Mouse (Mus musculus) forebrain, postnatal 0 days (tissue): Measurements from ENCODE around the gene Srsf12. TPM values are rescaled to one million over a fixed set of nuclear protein-coding genes. Genes with fewer than 3 reads are reported as not detected.

ENCODE experiments used
- ATAC-seq: fragments of 200-750 bp; cut with Nextera tagmentation; 2 replicates; pipeline ENCODE4 v1.8.0; 2017; ENCODE audit warnings: mild to moderate bottlenecking, moderate library complexity
- DNase-seq: peaks from one replicate; pipeline ENCODE4 v3.0.0-alpha.2; 2015
- H3K27ac ChIP-seq: fragments of 300-500 bp; sonication (generic); 2 replicates; pipeline ENCODE4 v1.5.1; 2014; ENCODE audit warnings: low read depth, mild to moderate bottlenecking, antibody characterized with exemption, low read length, moderate library complexity, mixed read lengths
- H3K27me3 ChIP-seq: fragments of 300-500 bp; sonication (generic); 2 replicates; pipeline ENCODE4 v1.6.1; 2014; ENCODE audit warnings: mild to moderate bottlenecking, low read length, mixed read lengths; ENCODE audit not compliant: insufficient read depth
- H3K36me3 ChIP-seq: fragments of 300-500 bp; sonication (generic); 2 replicates; pipeline ENCODE4 v1.6.1; 2014; ENCODE audit warnings: mild to moderate bottlenecking, moderate library complexity; ENCODE audit not compliant: insufficient read depth
- H3K4me1 ChIP-seq: fragments of 300-500 bp; sonication (generic); 2 replicates; pipeline ENCODE4 v1.6.1; 2014; ENCODE audit warnings: antibody characterized with exemption; ENCODE audit not compliant: insufficient read depth
- H3K4me2 ChIP-seq: fragments of 300-500 bp; sonication (generic); 2 replicates; pipeline ENCODE4 v1.6.1; 2014; ENCODE audit warnings: low read depth, mild to moderate bottlenecking, moderate library complexity
- H3K4me3 ChIP-seq: fragments of 300-500 bp; sonication (generic); 2 replicates; pipeline ENCODE4 v1.5.1; 2014; ENCODE audit warnings: low read depth, low read length, mixed read lengths
- H3K9ac ChIP-seq: fragments of 300-500 bp; sonication (generic); 2 replicates; pipeline ENCODE4 v1.6.1; 2014; ENCODE audit warnings: mild to moderate bottlenecking
- H3K9me3 ChIP-seq: fragments of 300-500 bp; sonication (generic); 2 replicates; pipeline ENCODE4 v1.6.1; 2016; ENCODE audit warnings: low read length
- CTCF ChIP-seq: sonication (generic); IDR thresholded peaks from 2 replicates; pipeline ENCODE4 v1.5.1; 2016; ENCODE audit warnings: antibody characterized with exemption, control low read depth, low read depth
- WGBS: fragments of 180-500 bp; shearing (Covaris S2); extraction: QIAGEN DNeasy Blood & Tissue Kit; methylation state at CpG from one replicate; pipeline ENCODE4 v1.1.7; 2014; 5-methylcytosine and 5-hydroxymethylcytosine counted together
- polyA plus RNA-seq: library from polyadenylated mRNA; unstranded; fragments of >200 nt; fragmentation: Nextera tagmentation; extraction: Ambion mirVana; gene quantifications from 2 replicates; pipeline ENCODE4 v1.2.1, GENCODE M21; 2015
- total RNA-seq: library from RNA; depleted of rRNA; stranded (reverse); fragments of >200 nt; gene quantifications from 2 replicates; pipeline ENCODE4 v1.2.3, GENCODE M21; 2014; rRNA removed

The Srsf12 gene
- total RNA-seq = 47.0 and 68.4 TPM in 2 replicates
- 22.1 and 43.3 TPM in 2 replicates for polyA plus RNA-seq

DNA sequence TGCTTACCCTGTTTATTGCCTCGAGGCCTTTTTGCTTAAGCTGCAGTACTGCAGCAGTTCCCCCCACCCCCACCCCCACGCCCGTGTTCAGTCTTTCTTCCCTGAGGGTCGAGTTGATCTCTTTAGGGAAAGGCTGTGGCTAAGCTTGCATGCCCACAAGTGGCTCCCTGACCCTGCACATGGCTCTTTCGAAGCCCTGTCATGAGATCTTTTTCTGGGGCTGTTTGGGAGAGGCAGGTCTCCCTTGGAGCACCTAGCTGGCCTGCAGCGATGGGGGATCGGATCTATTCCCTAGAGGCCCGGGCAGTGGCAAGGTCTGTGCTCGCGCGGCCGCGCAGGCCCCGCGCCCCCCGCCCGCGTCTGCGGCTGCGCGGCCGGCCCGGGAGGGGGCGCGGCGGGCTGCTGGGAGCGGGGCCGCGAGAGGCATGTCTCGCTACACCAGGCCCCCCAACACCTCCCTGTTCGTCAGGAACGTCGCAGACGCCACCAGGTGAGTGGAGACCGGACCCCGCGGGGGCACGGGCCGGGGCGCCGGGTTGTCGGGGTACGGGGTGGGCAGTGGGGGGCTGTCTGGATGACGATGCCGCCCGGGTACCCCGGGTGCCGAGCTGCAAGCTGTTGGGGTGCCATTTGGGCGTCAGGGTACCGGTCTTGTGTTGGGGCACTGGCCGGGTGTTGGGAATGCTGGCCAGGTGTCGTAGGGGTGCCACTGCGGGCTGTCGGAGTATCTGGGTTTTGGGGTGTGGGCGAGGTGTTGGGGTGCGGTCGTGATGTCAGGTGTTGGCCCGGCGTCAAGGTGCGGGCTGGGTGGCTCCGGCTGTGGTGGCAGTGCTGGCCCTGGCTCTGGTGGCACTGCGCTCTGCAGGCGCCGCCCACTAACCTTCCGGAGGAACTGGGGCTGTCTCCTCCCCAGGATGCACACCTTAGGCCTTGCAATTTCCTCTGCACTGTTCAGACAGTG is at the start of gene Srsf12:
Gene Srsf12, plus strand, starts transcription at position 111 of the 961 bp plus-strand sequence.
- no peaks in the 10 kb centered on the region for H3K27me3 ChIP-seq
- peak within 1 kb of the TSS; percentile 81 for H3K4me2 ChIP-seq
- peak; percentile 93 for ATAC-seq
- H3K4me1 ChIP-seq = no peaks in the 10 kb centered on the region
- TF ChIP-seq CTCF = peak; percentile 32; the same call in 1 of the 2 replicates
- H3K4me3 ChIP-seq = peak within 1 kb of the TSS; percentile 83
- H3K9me3 ChIP-seq = no peaks in the 10 kb centered on the region
- peak; percentile 83 for DNase-seq
- peak within 1 kb of the TSS; percentile 91 for H3K27ac ChIP-seq
- no peaks in the 10 kb centered on the region for H3K36me3 ChIP-seq
- WGBS = 3% methylated on average over 65 of the region's 65 CpGs
- H3K9ac ChIP-seq = peak within 1 kb of the TSS; percentile 95

DNA sequence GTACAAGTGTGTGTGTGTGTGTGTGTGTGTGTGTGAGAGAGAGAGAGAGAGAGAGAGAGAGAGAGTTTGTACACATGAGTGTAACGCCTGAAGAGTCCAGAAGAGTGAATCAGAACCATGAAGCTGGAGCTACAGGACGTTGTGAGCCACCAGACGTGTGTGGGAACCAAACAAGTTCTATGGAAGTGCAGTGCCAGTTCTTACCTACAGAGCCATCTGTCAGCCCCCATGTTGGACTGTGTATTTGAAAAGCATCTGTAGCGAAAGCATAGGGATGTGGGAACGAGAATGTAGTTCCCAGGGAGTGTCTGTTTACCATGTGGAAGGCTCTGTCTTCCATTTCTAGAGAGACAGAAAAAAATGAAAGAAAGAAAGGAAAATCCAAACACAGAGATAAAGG is 25.3 kb upstream of the Srsf12 start:
- 80% methylated on average over 5 of the region's 5 CpGs for WGBS
- ATAC-seq = no peak

DNA sequence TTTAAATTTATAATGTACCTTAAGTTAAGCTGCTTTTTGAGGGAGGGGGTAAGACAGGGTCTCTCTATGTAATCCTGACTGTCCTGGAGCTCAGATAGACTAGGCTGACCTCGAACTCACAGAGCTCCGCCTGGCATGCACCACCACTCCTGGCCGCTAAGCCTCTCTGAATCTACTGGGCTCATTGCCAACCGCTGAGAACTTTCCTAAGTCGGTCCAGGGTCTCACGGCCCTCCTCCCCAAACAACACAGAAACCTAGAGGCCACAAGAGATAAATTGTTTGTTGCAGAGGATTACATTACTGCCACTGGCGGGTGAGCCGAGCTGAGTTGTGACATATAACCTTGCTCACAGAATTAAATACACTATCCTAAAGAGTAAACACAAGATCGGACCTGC is 20.6 kb upstream of the Srsf12 start:
- no peaks in the 10 kb centered on the region for H3K9me3 ChIP-seq
- H3K4me3 ChIP-seq = peak overlapping the region; percentile 73
- peaks cover 12% of the 10 kb centered on the region for H3K36me3 ChIP-seq
- TF ChIP-seq CTCF = peak; percentile 59
- DNase-seq (peak; percentile 75), ATAC-seq (peak; percentile 11; the same call in 1 of the 2 replicates)
- no peaks in the 10 kb centered on the region; the same call in 1 of the 2 replicates for H3K4me1 ChIP-seq
- H3K27ac ChIP-seq = peak overlapping the region; percentile 92; the same call in 1 of the 2 replicates
- H3K4me2 ChIP-seq = peak overlapping the region; percentile 81
- H3K27me3 ChIP-seq = no peaks in the 10 kb centered on the region
- 8% methylated on average over 9 of the region's 9 CpGs for WGBS
- H3K9ac ChIP-seq = peak overlapping the region; percentile 83; the same call in 1 of the 2 replicates

More for the DNA sequence above, 25.3 kb upstream of the Srsf12 start:
- Histone ChIP-seq H3K27me3 (no peaks in the 10 kb centered on the region), H3K27ac (no peak overlapping the region), H3K36me3 (peaks cover 34% of the 10 kb centered on the region), H3K9ac (no peak overlapping the region), H3K4me3 (no peak overlapping the region), H3K4me2 (no peak overlapping the region), H3K9me3 (no peaks in the 10 kb centered on the region), H3K4me1 (no peaks in the 10 kb centered on the region; the same call in 1 of the 2 replicates)
- DNase-seq = no peak
- no peak for TF ChIP-seq CTCF

DNA sequence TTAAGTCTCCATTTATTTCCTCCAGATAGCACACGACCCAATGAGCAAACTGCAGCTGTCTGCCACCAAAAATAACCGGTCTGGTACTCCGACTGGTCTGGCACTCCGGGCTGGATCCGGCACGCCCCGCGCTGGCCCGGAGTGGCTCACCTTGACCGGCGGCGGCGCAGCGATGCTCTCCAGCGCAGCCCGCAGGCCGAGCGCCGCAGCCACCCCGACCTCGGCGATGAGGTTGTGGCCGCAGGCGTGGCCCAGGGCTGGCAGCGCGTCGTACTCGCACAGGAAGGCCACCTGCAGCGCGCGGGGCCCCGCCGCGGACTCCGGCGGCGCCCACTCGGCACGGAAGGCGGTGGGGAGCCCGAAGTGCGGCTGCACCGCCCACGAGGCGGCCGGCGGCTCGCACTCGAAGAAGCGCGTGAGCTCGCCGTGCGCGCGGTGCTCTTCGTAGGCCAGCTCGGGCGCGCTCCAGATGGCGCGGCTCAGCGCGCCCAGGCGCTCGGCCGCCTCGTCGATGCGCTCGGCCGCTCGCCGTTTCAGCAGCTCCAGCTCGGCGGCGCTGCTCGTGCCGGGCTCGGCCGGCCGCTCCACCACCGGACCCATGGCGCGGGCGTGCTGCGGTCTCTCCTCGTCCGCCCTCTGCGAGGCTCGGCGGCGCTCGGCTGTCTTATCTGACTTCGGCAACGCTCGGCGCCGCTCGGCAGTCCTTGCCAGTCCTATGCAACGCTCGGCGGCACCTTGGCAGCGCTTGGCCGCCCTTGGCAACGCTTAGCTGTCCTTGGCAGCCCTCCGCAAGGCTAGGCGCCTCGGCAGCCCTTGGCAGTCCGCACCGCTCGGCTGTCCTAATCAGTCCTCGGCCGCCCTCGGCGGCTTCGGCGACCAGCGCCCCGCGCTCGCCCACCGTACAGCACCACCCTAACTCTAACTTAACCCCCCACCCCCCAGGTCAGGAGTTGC is 19.7 kb upstream of the Srsf12 start:
- H3K4me1 ChIP-seq = no peaks in the 10 kb centered on the region; the same call in 1 of the 2 replicates
- under 1% methylated on average over 122 of the region's 123 CpGs for WGBS
- peak; percentile 41; the same call in 1 of the 2 replicates for TF ChIP-seq CTCF
- H3K27me3 ChIP-seq = no peaks in the 10 kb centered on the region
- DNase-seq (peak; percentile 93), ATAC-seq (peak; percentile 96)
- H3K36me3 ChIP-seq = peaks cover 6% of the 10 kb centered on the region; the same call in 1 of the 2 replicates
- no peaks in the 10 kb centered on the region for H3K9me3 ChIP-seq
- peak overlapping the region; percentile 73 for H3K4me3 ChIP-seq
- H3K9ac ChIP-seq = peak overlapping the region; percentile 83
- peak overlapping the region; percentile 92 for H3K27ac ChIP-seq
- H3K4me2 ChIP-seq = peak overlapping the region; percentile 81

DNA sequence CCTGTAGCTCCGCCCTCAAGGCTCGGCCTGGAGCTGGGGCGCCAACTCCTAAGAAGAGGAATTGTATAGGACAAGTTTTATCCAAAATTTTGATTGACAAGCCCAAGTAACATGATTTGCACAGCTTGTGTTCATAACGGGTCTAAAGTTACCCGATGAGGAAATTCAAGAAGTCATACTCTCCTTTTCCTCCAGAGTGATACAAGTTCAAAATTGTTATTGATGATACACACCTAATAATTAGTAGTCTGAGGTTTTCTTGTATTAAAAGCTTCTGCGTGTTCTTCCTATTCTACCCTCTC is 19.1 kb upstream of the Srsf12 start, which contains the start of gene Pm20d2:
Gene Pm20d2, minus strand, starts transcription at position 3 of the 302 bp plus-strand sequence.
- Histone ChIP-seq H3K4me1 (no peaks in the 10 kb centered on the region; the same call in 1 of the 2 replicates), H3K4me3 (peak within 1 kb of the TSS; percentile 73), H3K4me2 (peak within 1 kb of the TSS; percentile 81), H3K27me3 (no peaks in the 10 kb centered on the region), H3K9me3 (no peaks in the 10 kb centered on the region), H3K9ac (peak within 1 kb of the TSS; percentile 83), H3K36me3 (peaks cover 6% of the 10 kb centered on the region; the same call in 1 of the 2 replicates), H3K27ac (peak within 1 kb of the TSS; percentile 92)
- DNase-seq (no peak), ATAC-seq (no peak)
- no peak for TF ChIP-seq CTCF
- 13% methylated on average over 6 of the region's 6 CpGs for WGBS

DNA sequence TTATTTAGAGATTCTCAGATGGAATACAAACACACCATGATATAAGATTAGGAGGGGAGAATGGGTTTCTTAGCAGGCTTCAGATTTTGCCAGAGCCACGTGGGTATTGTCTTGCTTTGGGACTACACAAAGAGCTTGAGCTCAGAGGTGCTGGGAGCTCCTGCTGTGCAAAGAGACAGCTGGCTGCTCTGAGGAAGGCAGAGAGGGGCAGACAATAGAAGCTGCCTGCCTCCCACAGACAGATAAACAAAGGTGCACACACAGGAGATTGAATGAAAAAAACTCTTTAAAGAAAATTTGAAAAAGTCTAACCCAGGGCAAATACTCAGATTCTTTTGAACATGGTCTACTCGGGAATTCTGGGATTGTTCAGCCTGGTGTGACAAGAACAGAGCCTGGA is 10.7 kb upstream of the Srsf12 start:
- ATAC-seq (no peak), DNase-seq (no peak)
- Histone ChIP-seq H3K9ac (no peak overlapping the region), H3K27me3 (no peaks in the 10 kb centered on the region), H3K9me3 (no peaks in the 10 kb centered on the region), H3K4me1 (no peaks in the 10 kb centered on the region), H3K36me3 (no peaks in the 10 kb centered on the region), H3K4me2 (no peak overlapping the region), H3K27ac (no peak overlapping the region), H3K4me3 (no peak overlapping the region)
- TF ChIP-seq CTCF = no peak
- WGBS = 1% methylated on average over 2 of the region's 2 CpGs
